Mouse (Mus musculus) hindbrain, embryonic 10.5 days (tissue): ENCODE data around the gene Sec1. TPM values are rescaled to one million over a fixed set of nuclear protein-coding genes. Genes with fewer than 3 reads are reported as not detected.

Experiments used
- DNase-seq: peaks from one replicate; pipeline ENCODE4 v3.0.0-alpha.2; 2017; ENCODE audit warnings: low spot score
- H3K27ac ChIP-seq: fragments of 300-500 bp; sonication (generic); 2 replicates; pipeline ENCODE4 v1.5.1; 2016; ENCODE audit warnings: mild to moderate bottlenecking, moderate library complexity
- H3K27me3 ChIP-seq: fragments of 300-500 bp; sonication (generic); 2 replicates; pipeline ENCODE4 v1.6.1; 2016; ENCODE audit warnings: mild to moderate bottlenecking; ENCODE audit not compliant: poor library complexity, insufficient read depth, severe bottlenecking
- H3K36me3 ChIP-seq: fragments of 300-500 bp; sonication (generic); 2 replicates; pipeline ENCODE4 v1.6.1; 2016; ENCODE audit warnings: mild to moderate bottlenecking, moderate library complexity
- H3K4me1 ChIP-seq: fragments of 300-500 bp; sonication (generic); replicated peaks from 2 replicates; pipeline ENCODE4 v1.6.1; 2016; ENCODE audit warnings: mild to moderate bottlenecking
- H3K4me3 ChIP-seq: fragments of 300-500 bp; sonication (generic); 2 replicates; pipeline ENCODE4 v1.5.1; 2016; ENCODE audit warnings: mild to moderate bottlenecking, moderate library complexity
- H3K9me3 ChIP-seq: fragments of 300-500 bp; sonication (generic); 2 replicates; pipeline ENCODE4 v1.6.1; 2016; ENCODE audit warnings: mild to moderate bottlenecking, moderate library complexity
- WGBS: fragments of 180-500 bp; shearing (Covaris S2); methylation state at CpG from one replicate; pipeline ENCODE4 v1.1.7; 2016; 5-methylcytosine and 5-hydroxymethylcytosine counted together
- polyA plus RNA-seq: library from polyadenylated mRNA; unstranded; fragments of >200 nt; fragmentation: Nextera tagmentation; extraction: Ambion mirVana; gene quantifications from 2 replicates; pipeline ENCODE4 v1.2.1, GENCODE M21; 2016

Sec1 gene
- polyA plus RNA-seq, 1 experiment from 2014 or later = 0.77 TPM

DNA sequence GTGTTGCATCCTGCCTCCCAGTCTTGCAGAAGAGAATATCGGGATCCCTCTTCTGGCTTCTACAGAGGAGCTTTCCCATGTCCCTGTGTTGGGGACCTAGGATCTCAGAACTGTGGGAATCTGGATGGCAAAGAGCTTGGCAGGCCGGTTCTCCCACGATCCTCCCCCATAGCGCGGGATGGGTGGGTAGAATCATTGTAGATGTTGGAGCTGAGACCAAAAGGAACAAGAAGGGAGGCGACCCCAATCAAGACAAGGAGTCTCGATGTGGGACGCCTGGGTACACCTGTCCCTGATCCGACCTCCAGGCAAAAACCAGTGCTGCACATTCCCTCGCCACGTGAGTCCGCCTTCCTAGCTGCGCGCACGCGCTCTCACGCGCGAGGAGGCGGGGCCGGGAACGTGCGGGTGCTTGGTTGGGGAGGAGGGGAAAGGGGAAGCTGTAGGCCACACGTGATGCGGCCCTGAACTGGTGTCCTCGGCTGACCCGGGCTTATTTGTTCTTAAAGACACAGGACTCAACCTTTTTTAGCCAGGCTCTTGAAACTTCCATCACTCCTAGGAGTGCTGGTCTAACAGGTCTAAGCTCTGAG is 13.3 kb upstream of the Sec1 start:
- no peaks in the 10 kb centered on the region for H3K27me3 ChIP-seq
- peak overlapping the region; percentile 91 for H3K27ac ChIP-seq
- peak; percentile 88 for DNase-seq
- no peaks in the 10 kb centered on the region for H3K9me3 ChIP-seq
- H3K4me1 ChIP-seq = peaks cover 76% of the 10 kb centered on the region
- under 1% methylated on average over 27 of the region's 27 CpGs for WGBS
- peak overlapping the region; percentile 79 for H3K4me3 ChIP-seq
- peaks cover 30% of the 10 kb centered on the region for H3K36me3 ChIP-seq

GRCm38 (mm10) chr7:45706721-45707241 is 12.6 kb upstream of the Sec1 start:
- Histone ChIP-seq H3K36me3 (peaks cover 23% of the 10 kb centered on the region), H3K9me3 (no peaks in the 10 kb centered on the region), H3K27ac (peak overlapping the region; percentile 91), H3K27me3 (no peaks in the 10 kb centered on the region), H3K4me1 (peaks cover 76% of the 10 kb centered on the region), H3K4me3 (peak overlapping the region; percentile 79)
- WGBS = 1% methylated on average over 45 of the region's 45 CpGs
- DNase-seq = peak; percentile 83

DNA sequence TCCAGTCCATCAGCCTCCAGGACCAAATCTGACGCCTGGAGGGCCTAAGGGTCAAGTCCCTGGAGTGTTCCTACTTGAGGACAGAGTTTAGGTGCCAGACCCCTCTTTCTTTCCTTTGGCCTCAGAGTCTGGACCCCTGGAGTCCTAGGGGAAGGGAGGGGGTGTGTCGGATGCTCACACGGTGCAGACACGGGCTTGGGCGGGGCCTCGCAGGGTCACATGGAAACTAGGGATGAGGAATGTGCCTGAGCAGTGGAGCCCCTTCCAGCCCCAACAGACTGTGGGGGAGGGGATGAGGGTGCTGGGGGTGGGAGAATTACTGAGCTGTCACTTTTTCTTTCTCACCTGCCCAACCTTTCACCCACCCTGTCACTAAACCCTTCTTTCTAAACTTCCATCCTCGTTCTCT is 11.7 kb upstream of the Sec1 start:
- under 1% methylated on average over 7 of the region's 7 CpGs for WGBS
- DNase-seq = peak; percentile 61
- Histone ChIP-seq H3K36me3 (peaks cover 14% of the 10 kb centered on the region), H3K4me3 (peak overlapping the region; percentile 79), H3K27ac (peak overlapping the region; percentile 91), H3K27me3 (peaks cover 9% of the 10 kb centered on the region), H3K4me1 (peaks cover 81% of the 10 kb centered on the region), H3K9me3 (no peaks in the 10 kb centered on the region)

DNA sequence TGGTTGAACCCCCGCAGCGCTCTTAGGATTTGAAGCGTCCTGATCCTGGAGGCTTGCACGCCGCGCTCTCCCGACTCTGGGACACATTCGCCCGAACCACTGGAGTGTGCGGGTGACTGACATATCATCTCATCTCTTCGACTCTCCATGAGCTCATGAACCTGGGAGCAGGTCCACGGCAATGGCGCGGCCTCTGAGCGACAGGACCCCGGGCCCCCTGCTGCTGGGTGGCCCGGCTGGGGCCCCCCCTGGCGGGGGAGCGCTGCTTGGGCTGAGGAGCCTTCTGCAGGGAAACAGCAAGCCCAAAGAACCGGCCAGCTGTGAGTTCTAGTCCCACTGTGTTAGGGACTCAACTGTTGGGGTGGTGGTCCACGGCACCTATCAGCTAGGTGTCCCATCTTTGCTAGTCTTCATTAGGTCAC is 11.3 kb upstream of the Sec1 start:
- Histone ChIP-seq H3K36me3 (peaks cover 10% of the 10 kb centered on the region), H3K27me3 (peaks cover 13% of the 10 kb centered on the region), H3K27ac (peak overlapping the region; percentile 91), H3K4me1 (peaks cover 81% of the 10 kb centered on the region), H3K4me3 (peak overlapping the region; percentile 79), H3K9me3 (no peaks in the 10 kb centered on the region)
- DNase-seq = no peak
- under 1% methylated on average over 21 of the region's 21 CpGs for WGBS

DNA sequence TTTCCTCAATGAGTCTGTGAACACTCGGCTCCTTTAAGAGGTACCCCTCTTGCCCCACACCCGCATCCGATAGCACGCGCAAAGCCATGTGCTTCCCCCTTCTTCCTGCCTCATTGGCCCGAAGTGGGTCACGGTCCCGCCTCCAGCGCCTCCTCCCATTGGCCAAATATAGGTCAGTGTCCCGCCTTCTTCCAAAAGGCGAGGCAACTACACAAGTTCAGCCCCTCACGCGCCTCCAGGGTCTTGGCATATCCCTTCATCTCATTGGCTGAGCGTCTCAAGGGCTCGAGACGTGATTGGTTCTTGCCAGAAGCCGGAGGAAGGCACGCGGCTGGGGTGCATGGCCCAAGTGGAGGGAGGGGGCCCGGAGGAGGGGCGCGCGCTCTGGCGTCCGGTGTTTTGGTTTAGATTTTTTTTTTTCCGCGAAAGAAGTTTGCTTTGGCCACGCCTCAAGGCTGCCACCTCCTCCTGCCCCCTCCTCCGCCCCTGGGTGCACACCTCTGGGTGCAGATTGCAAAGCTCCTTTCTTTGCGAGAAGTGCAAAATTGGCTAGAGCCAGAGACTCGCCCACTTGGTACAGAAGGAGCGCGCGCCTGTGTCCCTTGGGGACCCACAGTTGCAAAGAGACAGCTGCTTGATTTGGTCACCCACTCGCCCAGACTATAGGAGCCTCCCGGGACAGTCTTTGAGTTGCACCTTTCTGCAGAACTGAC is 10.7 kb upstream of the Sec1 start, which contains the start of gene Dbp:
Gene Dbp (plus strand): TSS at position 359 of the 713 bp plus-strand sequence.
- peak within 1 kb of the TSS; percentile 79 for H3K4me3 ChIP-seq
- peaks cover 4% of the 10 kb centered on the region for H3K36me3 ChIP-seq
- WGBS = under 1% methylated on average over 36 of the region's 36 CpGs
- peak within 1 kb of the TSS; percentile 91 for H3K27ac ChIP-seq
- H3K4me1 ChIP-seq = peaks cover 81% of the 10 kb centered on the region
- DNase-seq = peak; percentile 100
- H3K9me3 ChIP-seq = no peaks in the 10 kb centered on the region
- peaks cover 18% of the 10 kb centered on the region for H3K27me3 ChIP-seq

GRCm38 (mm10) chr7:45704046-45704559 is 9.9 kb upstream of the Sec1 start:
- H3K4me1 ChIP-seq = peaks cover 81% of the 10 kb centered on the region
- under 1% methylated on average over 13 of the region's 13 CpGs for WGBS
- peak overlapping the region; percentile 91 for H3K27ac ChIP-seq
- DNase-seq = peak; percentile 77
- no peaks in the 10 kb centered on the region for H3K36me3 ChIP-seq
- H3K27me3 ChIP-seq = peaks cover 26% of the 10 kb centered on the region
- H3K4me3 ChIP-seq = peak overlapping the region; percentile 79
- H3K9me3 ChIP-seq = no peaks in the 10 kb centered on the region

DNA sequence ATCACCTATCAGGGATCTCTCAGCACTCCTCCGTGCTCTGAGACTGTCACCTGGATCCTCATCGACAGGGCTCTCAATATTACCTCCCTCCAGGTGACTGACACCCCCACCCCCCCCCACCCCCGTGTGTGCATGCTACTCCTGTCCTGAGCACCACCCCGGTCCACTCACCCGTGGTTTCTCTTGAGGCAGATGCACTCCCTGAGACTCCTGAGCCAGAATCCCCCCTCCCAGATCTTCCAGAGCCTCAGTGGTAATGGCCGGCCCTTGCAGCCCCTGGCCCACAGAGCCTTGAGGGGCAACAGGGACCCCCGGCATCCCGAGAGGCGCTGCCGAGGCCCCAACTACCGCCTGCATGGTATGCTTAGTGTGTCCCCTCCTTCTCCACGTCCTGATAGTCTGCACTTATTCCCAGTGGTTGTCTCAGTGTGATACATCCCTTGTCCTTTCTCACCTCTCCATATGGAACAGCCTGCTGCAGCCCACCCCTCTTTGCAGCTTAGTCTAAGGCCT is 9.4 kb upstream of the Sec1 start:
- no peak for DNase-seq
- peak overlapping the region; percentile 79 for H3K4me3 ChIP-seq
- H3K36me3 ChIP-seq = no peaks in the 10 kb centered on the region
- peak overlapping the region; percentile 91 for H3K27ac ChIP-seq
- H3K4me1 ChIP-seq = peaks cover 77% of the 10 kb centered on the region
- peaks cover 32% of the 10 kb centered on the region for H3K27me3 ChIP-seq
- no peaks in the 10 kb centered on the region for H3K9me3 ChIP-seq
- WGBS = 47% methylated on average over 12 of the region's 12 CpGs

DNA sequence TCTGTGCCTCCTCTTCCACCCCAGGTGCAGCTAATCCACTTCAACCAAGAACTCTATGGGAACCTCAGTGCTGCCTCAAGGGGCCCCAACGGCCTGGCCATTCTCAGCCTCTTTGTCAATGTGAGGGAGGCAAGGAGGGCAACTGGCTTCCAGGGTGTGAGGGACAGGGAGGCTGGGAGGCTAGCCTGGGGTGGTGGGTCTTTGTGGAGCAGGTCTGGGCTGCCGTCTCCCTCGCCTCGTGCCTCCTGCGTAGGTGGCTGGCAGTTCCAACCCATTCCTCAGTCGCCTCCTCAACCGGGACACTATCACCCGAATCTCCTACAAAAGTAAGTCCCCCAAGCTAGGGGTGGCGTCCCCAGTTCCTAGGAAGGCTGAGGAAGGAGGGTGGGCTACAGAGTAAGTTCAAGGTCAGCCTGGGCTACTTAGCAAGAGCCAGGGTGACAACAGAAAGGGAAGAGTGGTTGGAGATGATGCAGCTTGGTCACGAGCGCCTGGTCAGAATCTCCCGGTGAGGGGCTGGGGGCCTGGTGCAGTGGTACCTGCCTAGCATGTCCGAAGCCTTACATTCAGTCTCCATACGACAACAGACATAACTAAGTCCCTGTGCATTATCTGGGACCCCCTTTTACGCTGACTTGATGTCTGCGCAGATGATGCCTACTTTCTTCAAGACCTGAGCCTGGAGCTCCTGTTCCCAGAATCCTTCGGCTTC is 8.8 kb upstream of the Sec1 start:
- peaks cover 71% of the 10 kb centered on the region for H3K4me1 ChIP-seq
- H3K36me3 ChIP-seq = no peaks in the 10 kb centered on the region
- WGBS = 90% methylated on average over 17 of the region's 17 CpGs
- H3K27ac ChIP-seq = peak overlapping the region; percentile 91
- H3K9me3 ChIP-seq = no peaks in the 10 kb centered on the region
- peaks cover 38% of the 10 kb centered on the region for H3K27me3 ChIP-seq
- no peak for DNase-seq
- H3K4me3 ChIP-seq = peak overlapping the region; percentile 79

GRCm38 (mm10) chr7:45702316-45702715 is 8.1 kb upstream of the Sec1 start:
- Histone ChIP-seq H3K4me3 (no peak overlapping the region), H3K27ac (no peak overlapping the region), H3K9me3 (no peaks in the 10 kb centered on the region), H3K27me3 (peaks cover 41% of the 10 kb centered on the region), H3K36me3 (no peaks in the 10 kb centered on the region), H3K4me1 (peaks cover 64% of the 10 kb centered on the region)
- 92% methylated on average over 11 of the region's 11 CpGs for WGBS
- DNase-seq = no peak

- DNase-seq = no peak
- Histone ChIP-seq H3K4me1 (peaks cover 57% of the 10 kb centered on the region), H3K4me3 (peak overlapping the region; percentile 56; the same call in 1 of the 2 replicates), H3K27ac (no peak overlapping the region), H3K9me3 (no peaks in the 10 kb centered on the region), H3K27me3 (peaks cover 41% of the 10 kb centered on the region), H3K36me3 (no peaks in the 10 kb centered on the region)
- 86% methylated on average over 11 of the region's 11 CpGs for WGBS
These were observed 7.4 kb upstream of the Sec1 start for GRCm38 (mm10) chr7:45701607-45702006.

DNA sequence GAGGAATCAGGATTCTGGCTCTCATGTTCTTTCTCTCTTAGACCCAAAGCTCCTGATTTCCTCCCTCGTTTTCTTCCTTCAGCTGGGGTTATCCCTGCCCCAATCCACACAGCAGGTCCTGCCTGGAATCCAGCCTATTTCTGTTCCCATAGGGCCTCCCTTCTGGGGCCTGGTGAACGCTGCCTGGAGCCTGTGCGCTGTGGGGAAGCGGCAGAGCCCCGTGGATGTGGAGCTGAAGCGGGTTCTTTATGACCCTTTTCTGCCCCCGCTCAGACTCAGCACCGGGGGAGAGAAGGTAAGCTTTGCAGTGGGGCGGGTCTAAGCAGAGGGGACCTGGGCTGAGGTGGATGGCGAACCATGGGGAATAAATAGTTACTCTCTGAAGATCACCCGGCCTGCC is 6.9 kb upstream of the Sec1 start:
- peak overlapping the region; percentile 78 for H3K27ac ChIP-seq
- no peak for DNase-seq
- WGBS = 34% methylated on average over 11 of the region's 11 CpGs
- peaks cover 44% of the 10 kb centered on the region for H3K27me3 ChIP-seq
- H3K4me3 ChIP-seq = peak overlapping the region; percentile 56
- no peaks in the 10 kb centered on the region for H3K36me3 ChIP-seq
- H3K9me3 ChIP-seq = no peaks in the 10 kb centered on the region
- H3K4me1 ChIP-seq = peaks cover 52% of the 10 kb centered on the region

- peak overlapping the region; percentile 56 for H3K4me3 ChIP-seq
These were observed 6.3 kb upstream of the Sec1 start for GRCm38 (mm10) chr7:45700301-45701015.

More at GRCm38 (mm10) chr7:45700301-45701015, 6.3 kb upstream of the Sec1 start:
- H3K27me3 ChIP-seq = peaks cover 49% of the 10 kb centered on the region
- H3K9me3 ChIP-seq = no peaks in the 10 kb centered on the region
- DNase-seq = peak; percentile 73
- H3K27ac ChIP-seq = peak overlapping the region; percentile 78
- no peaks in the 10 kb centered on the region for H3K36me3 ChIP-seq
- peaks cover 49% of the 10 kb centered on the region for H3K4me1 ChIP-seq
- WGBS = under 1% methylated on average over 20 of the region's 20 CpGs
